Mouse (Mus musculus) limb, embryonic 11.5 days (tissue): ENCODE results near the gene Col7a1. TPM values are rescaled to one million over a fixed set of nuclear protein-coding genes. Genes with fewer than 3 reads are reported as not detected.
A peak's percentile ranks its signal among the peaks of the same experiment; 100 is the strongest.

Source experiments
- ATAC-seq: fragments of 200-750 bp; cut with Nextera tagmentation; 2 replicates; pipeline ENCODE4 v1.8.0; 2017; ENCODE audit warnings: low read depth; ENCODE audit not compliant: insufficient number of reproducible peaks, low FRiP score, low TSS enrichment
- DNase-seq: peaks from one replicate; pipeline ENCODE4 v3.0.0-alpha.2; 2015; ENCODE audit warnings: low spot score
- H3K27ac ChIP-seq: fragments of 300-500 bp; sonication (generic); replicated peaks from 2 replicates; pipeline ENCODE4 v1.5.1; 2014; ENCODE audit warnings: low read depth, mild to moderate bottlenecking, low read length
- H3K27me3 ChIP-seq: fragments of 300-500 bp; sonication (generic); 2 replicates; pipeline ENCODE4 v1.6.1; 2014; ENCODE audit warnings: mild to moderate bottlenecking, low read length, mixed read lengths; ENCODE audit not compliant: control insufficient read depth, insufficient read depth
- H3K36me3 ChIP-seq: fragments of 300-500 bp; sonication (generic); 2 replicates; pipeline ENCODE4 v1.6.1; 2014; ENCODE audit warnings: mild to moderate bottlenecking, low read length, moderate library complexity, mixed read lengths; ENCODE audit not compliant: control insufficient read depth, insufficient read depth
- H3K4me1 ChIP-seq: fragments of 300-500 bp; sonication (generic); 2 replicates; pipeline ENCODE4 v1.6.1; 2014; ENCODE audit warnings: low read length, mixed read lengths; ENCODE audit not compliant: control insufficient read depth, insufficient read depth
- H3K4me2 ChIP-seq: fragments of 300-500 bp; sonication (generic); 2 replicates; pipeline ENCODE4 v1.6.1; 2014; ENCODE audit warnings: low read depth, mild to moderate bottlenecking, moderate library complexity; ENCODE audit not compliant: severe bottlenecking
- H3K4me3 ChIP-seq: fragments of 300-500 bp; sonication (generic); 2 replicates; pipeline ENCODE4 v1.5.1; 2014; ENCODE audit warnings: low read depth, low read length
- H3K9ac ChIP-seq: fragments of 300-500 bp; sonication (generic); 2 replicates; pipeline ENCODE4 v1.6.1; 2014; ENCODE audit warnings: mild to moderate bottlenecking, low read length
- H3K9me3 ChIP-seq: fragments of 300-500 bp; sonication (generic); 2 replicates; pipeline ENCODE4 v1.6.1; 2016; ENCODE audit warnings: low read length; ENCODE audit not compliant: control insufficient read depth
- WGBS: fragments of 180-500 bp; shearing (Covaris S2); extraction: QIAGEN DNeasy Blood & Tissue Kit; methylation state at CpG from one replicate; pipeline ENCODE4 v1.1.7; 2014; 5-methylcytosine and 5-hydroxymethylcytosine counted together
- polyA plus RNA-seq: library from polyadenylated mRNA; unstranded; fragments of >200 nt; fragmentation: Nextera tagmentation; extraction: Ambion mirVana; gene quantifications from 2 replicates; pipeline ENCODE4 v1.2.1, GENCODE M21; 2014

Gene Col7a1
- polyA plus RNA-seq, 1 experiment from 2014 or later = 4.7 TPM

DNA sequence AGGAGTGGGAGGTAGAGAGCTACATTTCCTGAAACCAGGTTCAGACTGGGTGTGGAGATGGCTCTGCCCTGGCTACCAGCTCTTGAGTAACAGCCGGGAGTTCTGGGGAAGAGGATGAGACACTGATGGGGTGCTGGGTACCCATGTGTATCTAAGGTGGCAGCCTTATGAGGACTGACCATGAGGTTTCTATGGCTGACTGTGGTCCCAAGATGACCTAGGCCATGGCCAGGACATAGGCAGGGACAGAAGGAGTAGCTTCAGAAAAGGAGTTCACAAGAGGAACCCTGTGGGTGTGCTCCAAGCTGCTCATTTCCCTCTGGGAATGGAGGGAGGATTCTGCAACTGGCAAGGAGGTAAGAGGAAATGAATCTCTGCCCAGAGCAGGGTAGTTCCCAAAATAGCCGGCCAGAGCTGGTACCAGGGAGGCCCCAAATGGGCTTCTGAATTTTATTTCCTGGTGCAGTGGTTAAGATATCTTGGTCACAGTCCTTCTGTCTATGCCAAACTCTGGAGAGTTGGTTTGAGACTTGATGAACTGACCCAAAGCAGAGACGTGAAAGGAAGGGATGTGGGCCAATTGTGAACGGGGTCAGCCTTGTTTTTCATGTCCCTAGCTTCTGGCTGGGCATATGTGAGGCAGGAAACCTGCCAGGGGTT, 36.5 kb downstream of the Col7a1 start:
- Histone ChIP-seq H3K4me3 (no peak overlapping the region), H3K4me1 (peaks cover 20% of the 10 kb centered on the region; the same call in 1 of the 2 replicates), H3K9me3 (no peaks in the 10 kb centered on the region), H3K36me3 (no peaks in the 10 kb centered on the region), H3K27ac (no peak overlapping the region; the same call in none of the 2 replicates), H3K27me3 (0 out of 2 replicates have a peak, but pooled peaks cover 3% of the 10 kb centered on the region), H3K9ac (no peak overlapping the region), H3K4me2 (no peak overlapping the region)
- DNase-seq = no peak
- ATAC-seq = no peak
- WGBS = 63% methylated on average over 4 of the region's 4 CpGs

GRCm38 (mm10) chr9:108990462-108990820, 37.1 kb downstream of the Col7a1 start:
- WGBS = 23% methylated on average over 7 of the region's 7 CpGs
- 0 out of 2 replicates have a peak, but pooled peaks cover 3% of the 10 kb centered on the region for H3K27me3 ChIP-seq
- H3K4me1 ChIP-seq = peaks cover 24% of the 10 kb centered on the region; the same call in 1 of the 2 replicates
- DNase-seq (peak; percentile 54), ATAC-seq (no peak)
- no peak overlapping the region for H3K9ac ChIP-seq
- no peaks in the 10 kb centered on the region for H3K9me3 ChIP-seq
- H3K36me3 ChIP-seq = no peaks in the 10 kb centered on the region
- H3K4me2 ChIP-seq = no peak overlapping the region
- no peak overlapping the region for H3K4me3 ChIP-seq
- no peak overlapping the region; the same call in none of the 2 replicates for H3K27ac ChIP-seq

- Histone ChIP-seq H3K9ac (peak within 1 kb of the TSS; percentile 66), H3K27ac (peak within 1 kb of the TSS; percentile 76), H3K9me3 (no peaks in the 10 kb centered on the region), H3K4me2 (peak within 1 kb of the TSS; percentile 69), H3K4me1 (peaks cover 30% of the 10 kb centered on the region; the same call in 1 of the 2 replicates), H3K27me3 (0 out of 2 replicates have a peak, but pooled peaks cover 3% of the 10 kb centered on the region), H3K36me3 (no peaks in the 10 kb centered on the region), H3K4me3 (peak within 1 kb of the TSS; percentile 52)
- ATAC-seq (peak; percentile 90), DNase-seq (peak; percentile 95)
- WGBS = 2% methylated on average over 31 of the region's 31 CpGs
Measured at GRCm38 (mm10) chr9:108991428-108992084, 38.2 kb downstream of the Col7a1 start, which contains the start of gene Pfkfb4. Gene Pfkfb4 (plus strand): TSS chr9:108991778.

- H3K27me3 ChIP-seq = 0 out of 2 replicates have a peak, but pooled peaks cover 3% of the 10 kb centered on the region
- peak overlapping the region; percentile 69 for H3K4me2 ChIP-seq
- DNase-seq (no peak), ATAC-seq (peak; percentile 27; the same call in 1 of the 2 replicates)
- H3K27ac ChIP-seq = no peak overlapping the region
- H3K9me3 ChIP-seq = no peaks in the 10 kb centered on the region
- peak overlapping the region; percentile 66 for H3K9ac ChIP-seq
- H3K4me1 ChIP-seq = peaks cover 30% of the 10 kb centered on the region; the same call in 1 of the 2 replicates
- H3K4me3 ChIP-seq = peak overlapping the region; percentile 52
- H3K36me3 ChIP-seq = no peaks in the 10 kb centered on the region
- WGBS = 10% methylated on average over 18 of the region's 18 CpGs
Measured at GRCm38 (mm10) chr9:108992085-108992469, 38.7 kb downstream of the Col7a1 start.

DNA sequence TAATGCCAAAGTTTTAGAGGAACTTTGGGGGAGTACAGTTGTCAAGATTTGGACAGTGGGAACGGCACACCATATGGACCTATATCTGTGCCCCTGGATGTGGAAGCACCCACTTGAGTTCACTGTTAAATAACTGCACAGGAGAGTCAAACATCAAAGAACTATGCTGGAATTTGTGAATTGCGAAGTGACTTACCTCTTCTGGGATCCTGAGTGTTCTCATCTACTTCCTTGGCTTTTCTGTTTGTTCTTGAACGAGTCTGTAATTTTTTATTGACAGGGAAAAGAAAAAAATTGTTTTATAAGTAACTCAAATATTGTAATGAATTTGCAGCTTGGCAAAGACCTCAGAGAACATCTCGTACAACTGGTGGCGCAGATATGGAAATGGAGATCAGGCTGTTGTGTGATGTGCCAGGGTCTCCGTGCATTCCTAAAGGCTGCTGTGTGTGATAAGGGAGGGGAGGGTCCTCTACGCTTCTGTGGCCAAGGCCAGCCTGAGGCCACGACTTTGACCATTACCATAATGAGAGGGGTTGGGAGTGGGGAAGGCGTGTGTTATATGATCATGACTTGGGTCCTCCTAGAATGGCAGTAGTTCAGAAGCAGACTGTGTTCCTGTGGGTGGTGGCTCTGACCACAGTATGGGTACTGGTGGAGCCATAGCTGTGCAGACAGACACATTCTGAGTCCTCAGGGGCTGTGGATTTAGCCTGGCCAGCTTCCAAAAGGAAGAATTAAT, 39.4 kb downstream of the Col7a1 start:
- Histone ChIP-seq H3K27ac (no peak overlapping the region), H3K4me3 (no peak overlapping the region), H3K9ac (no peak overlapping the region)

DNA sequence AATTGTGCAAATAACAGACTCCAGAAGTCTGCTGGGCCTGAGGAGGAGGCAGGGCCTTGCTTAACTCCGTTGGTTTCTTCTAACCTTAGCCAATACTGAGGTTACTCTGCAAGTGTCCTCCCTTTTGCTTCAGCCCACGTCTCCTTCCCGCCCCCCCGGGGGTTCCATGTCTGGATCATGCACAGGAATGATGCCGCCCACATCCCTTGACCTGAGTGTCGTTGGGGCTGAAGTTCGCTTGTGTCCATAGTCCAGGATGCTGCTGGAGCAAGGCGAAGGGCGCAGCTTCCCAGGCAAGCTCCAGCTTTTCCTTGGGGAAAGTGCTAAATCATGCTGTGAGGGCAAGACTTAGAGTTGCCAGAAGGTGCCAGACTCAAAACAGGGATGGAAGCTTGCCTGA, 43.0 kb downstream of the Col7a1 start:
- Histone ChIP-seq H3K9me3 (no peaks in the 10 kb centered on the region), H3K4me1 (0 out of 2 replicates have a peak, but pooled peaks cover 10% of the 10 kb centered on the region), H3K4me2 (no peak overlapping the region), H3K27me3 (no peaks in the 10 kb centered on the region), H3K4me3 (no peak overlapping the region), H3K27ac (no peak overlapping the region), H3K36me3 (no peaks in the 10 kb centered on the region), H3K9ac (no peak overlapping the region)
- 74% methylated on average over 9 of the region's 9 CpGs for WGBS
- ATAC-seq (no peak), DNase-seq (no peak)

More for the DNA sequence above, 39.4 kb downstream of the Col7a1 start:
- no peak for ATAC-seq
- no peaks in the 10 kb centered on the region for H3K9me3 ChIP-seq
- no peak for DNase-seq
- H3K4me1 ChIP-seq = peaks cover 25% of the 10 kb centered on the region; the same call in 1 of the 2 replicates
- 0 out of 2 replicates have a peak, but pooled peaks cover 3% of the 10 kb centered on the region for H3K27me3 ChIP-seq
- H3K4me2 ChIP-seq = peak overlapping the region; percentile 69; the same call in 1 of the 2 replicates
- H3K36me3 ChIP-seq = no peaks in the 10 kb centered on the region
- 85% methylated on average over 9 of the region's 9 CpGs for WGBS

- Histone ChIP-seq H3K4me2 (no peak overlapping the region), H3K4me3 (no peak overlapping the region), H3K27me3 (no peaks in the 10 kb centered on the region), H3K36me3 (no peaks in the 10 kb centered on the region), H3K9ac (no peak overlapping the region), H3K4me1 (0 out of 2 replicates have a peak, but pooled peaks cover 10% of the 10 kb centered on the region), H3K9me3 (no peaks in the 10 kb centered on the region), H3K27ac (no peak overlapping the region)
- WGBS = 82% methylated on average over 19 of the region's 19 CpGs
- ATAC-seq = no peak
- no peak for DNase-seq
Measured at GRCm38 (mm10) chr9:108998287-108999166, 45.1 kb downstream of the Col7a1 start.
